Mouse (Mus musculus) heart, embryonic 16.5 days (tissue): ENCODE data around the gene Id1. TPM values are rescaled to one million over a fixed set of nuclear protein-coding genes. Genes with fewer than 3 reads are reported as not detected.

Experiments
- ATAC-seq: fragments of 200-750 bp; cut with Nextera tagmentation; replicated peaks from 2 replicates; pipeline ENCODE4 v1.8.0; 2017; ENCODE audit warnings: moderate number of reproducible peaks; ENCODE audit not compliant: insufficient read depth, low FRiP score; ENCODE audit errors: extremely low read depth
- H3K27ac ChIP-seq: fragments of 300-500 bp; sonication (generic); 2 replicates; pipeline ENCODE4 v1.5.1; 2014; ENCODE audit warnings: mild to moderate bottlenecking, low read length, control low read depth, moderate library complexity
- H3K27me3 ChIP-seq: fragments of 300-500 bp; sonication (generic); 2 replicates; pipeline ENCODE4 v1.6.1; 2014; ENCODE audit warnings: low read length, mixed read lengths; ENCODE audit not compliant: control insufficient read depth, insufficient read depth
- H3K36me3 ChIP-seq: fragments of 300-500 bp; sonication (generic); 2 replicates; pipeline ENCODE4 v1.6.1; 2014; ENCODE audit not compliant: control insufficient read depth, insufficient read depth
- H3K4me1 ChIP-seq: fragments of 300-500 bp; sonication (generic); 2 replicates; pipeline ENCODE4 v1.6.1; 2014; ENCODE audit warnings: low read length, mixed read lengths; ENCODE audit not compliant: control insufficient read depth, insufficient read depth
- H3K4me2 ChIP-seq: fragments of 300-500 bp; sonication (generic); 2 replicates; pipeline ENCODE4 v1.6.1; 2014; ENCODE audit warnings: low read depth, mild to moderate bottlenecking, control low read depth, low read length
- H3K4me3 ChIP-seq: fragments of 300-500 bp; sonication (generic); 2 replicates; pipeline ENCODE4 v1.5.1; 2014; ENCODE audit warnings: mild to moderate bottlenecking, control low read depth, low read length
- H3K9ac ChIP-seq: fragments of 300-500 bp; sonication (generic); 2 replicates; pipeline ENCODE4 v1.6.1; 2014; ENCODE audit warnings: low read length, control low read depth
- H3K9me3 ChIP-seq: fragments of 300-500 bp; sonication (generic); replicated peaks from 2 replicates; pipeline ENCODE4 v1.6.1; 2016; ENCODE audit warnings: low read length; ENCODE audit not compliant: control insufficient read depth
- WGBS: fragments of 180-500 bp; shearing (Covaris S2); extraction: QIAGEN DNeasy Blood & Tissue Kit; methylation state at CpG from one replicate; pipeline ENCODE4 v1.1.7; 2014; 5-methylcytosine and 5-hydroxymethylcytosine counted together
- microRNA-seq: library from miRNA; unstranded; fragments of <30 nt; microRNA quantifications from one replicate; pipeline ENCODE4, GENCODE M21; 2017
- polyA plus RNA-seq: library from polyadenylated mRNA; unstranded; fragments of >200 nt; fragmentation: Nextera tagmentation; extraction: Ambion mirVana; gene quantifications from 2 replicates; pipeline ENCODE4 v1.2.1, GENCODE M21; 2015

Id1 gene
- polyA plus RNA-seq, 1 experiment from 2014 or later = 56.3 TPM

DNA sequence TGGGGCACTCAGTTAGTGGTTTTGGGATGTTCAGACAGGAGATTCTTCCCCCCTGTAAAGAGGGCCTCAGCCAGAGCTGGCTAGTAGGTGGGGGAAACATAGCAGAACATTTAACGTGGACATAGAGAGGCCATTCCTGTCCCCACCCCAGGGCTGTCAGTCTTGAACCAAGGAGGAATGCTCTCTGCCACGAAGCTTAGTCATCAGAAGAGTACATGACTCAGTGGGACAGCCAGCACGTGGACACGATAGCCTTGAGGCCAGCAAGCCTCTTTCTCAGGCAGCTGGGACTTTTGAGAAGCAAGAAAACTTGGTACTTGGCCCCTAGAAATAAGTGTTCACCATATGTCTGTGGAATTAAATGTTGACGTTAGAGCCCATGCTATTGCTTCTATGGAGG is 46.6 kb downstream of the Id1 start:
- H3K4me1 ChIP-seq = peaks cover 17% of the 10 kb centered on the region
- H3K9ac ChIP-seq = no peak overlapping the region
- no peaks in the 10 kb centered on the region; the same call in 1 of the 2 replicates for H3K36me3 ChIP-seq
- no peaks in the 10 kb centered on the region for H3K27me3 ChIP-seq
- no peak overlapping the region for H3K4me3 ChIP-seq
- no peak for ATAC-seq
- 55% methylated on average over 5 of the region's 5 CpGs for WGBS
- no peak overlapping the region for H3K27ac ChIP-seq
- no peaks in the 10 kb centered on the region for H3K9me3 ChIP-seq
- H3K4me2 ChIP-seq = no peak overlapping the region

DNA sequence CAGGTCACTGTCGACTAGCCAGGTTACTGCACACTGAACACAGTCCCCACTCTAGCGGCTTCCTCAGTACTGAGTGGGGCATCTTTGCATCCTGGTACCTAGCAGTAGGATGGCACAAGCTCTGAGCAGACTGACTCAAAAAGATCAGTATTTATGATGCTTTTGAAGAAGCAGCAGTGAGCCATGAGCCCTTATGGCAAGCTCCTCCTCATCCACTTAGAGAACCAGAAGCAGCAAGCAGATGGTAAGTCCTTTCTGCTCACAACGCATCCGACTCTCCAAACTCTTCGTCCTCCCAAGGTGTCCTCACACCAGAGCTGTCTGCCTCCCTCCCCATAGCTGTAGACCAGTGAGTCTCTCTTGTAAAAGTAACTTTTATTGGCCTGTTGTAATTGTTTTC is 47.2 kb downstream of the Id1 start:
- Histone ChIP-seq H3K36me3 (no peaks in the 10 kb centered on the region; the same call in 1 of the 2 replicates), H3K4me2 (no peak overlapping the region), H3K9me3 (no peaks in the 10 kb centered on the region), H3K4me1 (peaks cover 23% of the 10 kb centered on the region), H3K27ac (no peak overlapping the region), H3K9ac (no peak overlapping the region), H3K4me3 (no peak overlapping the region), H3K27me3 (no peaks in the 10 kb centered on the region)
- ATAC-seq = no peak
- WGBS = 85% methylated on average over 5 of the region's 5 CpGs

DNA sequence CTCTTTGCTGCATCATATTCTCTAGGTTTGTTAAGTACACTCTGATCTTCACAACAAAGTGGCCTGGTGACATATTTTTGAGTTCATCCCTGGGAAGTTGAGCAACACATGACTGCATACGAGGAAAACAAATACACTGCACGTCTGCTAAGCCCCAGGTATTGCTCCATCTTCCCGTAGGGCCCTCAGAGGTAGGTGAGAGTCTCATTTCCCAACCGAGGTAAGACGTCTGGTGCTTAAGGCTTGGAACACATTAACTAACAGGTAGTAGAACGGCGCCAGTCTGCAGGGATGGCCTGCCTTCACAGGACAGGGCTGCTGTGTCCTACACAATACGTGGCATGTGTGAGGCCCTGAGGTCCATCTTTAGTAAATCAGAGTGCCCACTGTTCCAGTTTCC is 48.6 kb downstream of the Id1 start:
- Histone ChIP-seq H3K36me3 (no peaks in the 10 kb centered on the region; the same call in 1 of the 2 replicates), H3K27ac (peak overlapping the region; percentile 98), H3K9me3 (no peaks in the 10 kb centered on the region), H3K4me2 (no peak overlapping the region), H3K27me3 (no peaks in the 10 kb centered on the region), H3K9ac (no peak overlapping the region; the same call in 1 of the 2 replicates), H3K4me3 (no peak overlapping the region), H3K4me1 (peaks cover 37% of the 10 kb centered on the region)
- no peak for ATAC-seq
- 83% methylated on average over 8 of the region's 8 CpGs for WGBS

DNA sequence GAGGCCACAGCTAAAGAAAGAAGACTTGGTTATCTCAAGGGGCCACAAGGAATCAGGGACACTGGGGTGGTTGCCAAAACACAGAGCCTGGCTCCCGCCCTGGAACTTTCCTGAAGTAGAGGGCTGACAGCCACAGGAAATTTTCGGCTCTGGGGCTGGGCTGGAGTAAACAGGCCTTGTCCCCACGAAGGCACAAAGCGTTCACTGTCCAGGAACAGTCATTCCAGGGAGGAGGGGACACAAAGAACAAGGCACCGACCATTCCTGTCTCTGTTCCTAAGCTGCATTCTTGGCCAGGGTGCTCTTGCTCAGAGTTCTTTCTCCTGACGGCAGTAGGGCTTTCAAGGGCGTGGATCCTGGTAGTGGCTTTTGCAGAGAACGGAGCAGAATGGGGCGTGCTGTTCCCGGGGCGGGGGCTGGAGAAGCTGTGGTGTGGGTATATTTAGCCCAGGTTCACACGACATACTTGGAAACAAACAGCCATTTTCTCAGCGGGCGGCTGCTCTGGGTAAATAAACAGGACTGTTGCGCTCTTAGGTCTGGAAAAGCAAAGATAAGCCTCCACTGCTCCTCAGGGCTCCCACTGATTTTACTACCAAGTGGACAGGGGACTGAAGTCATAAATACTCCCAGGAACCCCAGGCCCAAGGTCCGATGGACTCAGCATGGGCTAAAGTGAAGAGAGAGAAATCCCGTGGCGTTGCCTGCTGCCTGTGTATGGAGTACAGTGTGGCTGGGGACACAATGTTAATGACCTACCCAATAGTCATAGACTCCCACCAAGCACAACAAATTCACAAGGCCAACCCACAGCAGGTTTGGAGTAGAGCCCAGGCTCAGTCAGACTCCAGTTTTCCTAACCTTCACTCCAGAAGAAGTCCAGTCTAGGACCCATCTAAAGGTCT is 49.6 kb downstream of the Id1 start:
- no peaks in the 10 kb centered on the region for H3K27me3 ChIP-seq
- peak; percentile 73 for ATAC-seq
- WGBS = 10% methylated on average over 18 of the region's 18 CpGs
- peak overlapping the region; percentile 52 for H3K9ac ChIP-seq
- no peaks in the 10 kb centered on the region for H3K9me3 ChIP-seq
- H3K36me3 ChIP-seq = no peaks in the 10 kb centered on the region
- peak overlapping the region; percentile 52 for H3K4me2 ChIP-seq
- H3K4me3 ChIP-seq = peak overlapping the region; percentile 2; the same call in 1 of the 2 replicates
- peaks cover 47% of the 10 kb centered on the region for H3K4me1 ChIP-seq
- peak overlapping the region; percentile 98 for H3K27ac ChIP-seq

Small RNAs within 50 kb of the gene (microRNA-seq; reads per million reads assigned to microRNA genes)
- gene Gm23802 = not detected

Other genes starting within 250 kb of the Id1 start
- not detected in 2 replicates for gene Defb22, start 246.1 kb upstream of the Id1 start, polyA plus RNA-seq
- not detected in 2 replicates for gene Defb26, start 224.6 kb upstream of the Id1 start, polyA plus RNA-seq
- gene Defb28, start 218.0 kb upstream of the Id1 start, polyA plus RNA-seq = not detected in 2 replicates
- not detected in 2 replicates for gene Defb29, start 196.2 kb upstream of the Id1 start, polyA plus RNA-seq
- not detected in 2 replicates for gene Gm17416, start 166.9 kb upstream of the Id1 start, polyA plus RNA-seq
- gene Defb21, start 163.5 kb upstream of the Id1 start, polyA plus RNA-seq = not detected in 2 replicates
- gene Defb19, start 155.9 kb upstream of the Id1 start, polyA plus RNA-seq = 0.61 and 1.2 TPM in 2 replicates
- not detected in 2 replicates for gene Defb45, start 136.9 kb upstream of the Id1 start, polyA plus RNA-seq
- not detected in 2 replicates for gene Defb36, start 131.9 kb upstream of the Id1 start, polyA plus RNA-seq
- 0.88 TPM in 1 of 2 replicates, not detected in the other for gene Defb25, start 113.2 kb upstream of the Id1 start, polyA plus RNA-seq
- 12.8 and 14.8 TPM in 2 replicates for gene Rem1, start 109.3 kb upstream of the Id1 start, polyA plus RNA-seq
- gene H13, start 66.8 kb upstream of the Id1 start, polyA plus RNA-seq = 76.4 and 81.7 TPM in 2 replicates
- 18.9 and 19.2 TPM in 2 replicates for gene Mcts2, start 49.2 kb upstream of the Id1 start, polyA plus RNA-seq
- gene Cox4i2, start 17.9 kb downstream of the Id1 start, polyA plus RNA-seq = 26.7 and 30.9 TPM in 2 replicates
- gene Bcl2l1, start 95.5 kb downstream of the Id1 start, polyA plus RNA-seq = 70.5 and 74.3 TPM in 2 replicates
- gene Tpx2, start 111.7 kb downstream of the Id1 start, polyA plus RNA-seq = 45.4 and 55.1 TPM in 2 replicates
- gene Mylk2, start 175.1 kb downstream of the Id1 start, polyA plus RNA-seq = 0.10 and 0.32 TPM in 2 replicates
- 6.1 and 6.6 TPM in 2 replicates for gene Foxs1, start 197.0 kb downstream of the Id1 start, polyA plus RNA-seq
- 0.10 and 0.33 TPM in 2 replicates for gene Dusp15, start 215.4 kb downstream of the Id1 start, polyA plus RNA-seq
- 0.95 and 1.1 TPM in 2 replicates for gene Ttll9, start 226.2 kb downstream of the Id1 start, polyA plus RNA-seq